Mouse (Mus musculus) bone marrow, adult 2 months (tissue): ENCODE results near the gene Adgrv1. TPM values are rescaled to one million over a fixed set of nuclear protein-coding genes. Genes with fewer than 3 reads are reported as not detected.

ENCODE experiments used
- H3K27ac ChIP-seq: fragments of 200-500 bp; 2 replicates; pipeline ENCODE4 v1.5.1; 2012; ENCODE audit warnings: low read depth, mild to moderate bottlenecking, control low read depth, inconsistent platforms, low read length; ENCODE audit not compliant: control insufficient read depth, poor library complexity, insufficient read depth
- H3K4me1 ChIP-seq: fragments of 200-500 bp; 2 replicates; pipeline ENCODE4 v1.6.1; 2011; ENCODE audit warnings: low read length; ENCODE audit not compliant: control insufficient read depth, insufficient read depth
- H3K4me3 ChIP-seq: fragments of 200-500 bp; replicated peaks from 2 replicates; pipeline ENCODE3; 2011; ENCODE audit warnings: mild to moderate bottlenecking, low read depth, low read length, control low read depth; ENCODE audit not compliant: control insufficient read depth
- CTCF ChIP-seq: fragments of 200-500 bp; IDR thresholded peaks from 2 replicates; pipeline ENCODE4 v1.5.1; 2011; ENCODE audit warnings: low read length, control low read depth; ENCODE audit not compliant: control insufficient read depth, insufficient read depth
- POLR2A ChIP-seq: fragments of 200-500 bp; IDR thresholded peaks from 2 replicates; pipeline ENCODE4 v1.6.1; 2011; ENCODE audit warnings: low read depth, mild to moderate bottlenecking, control low read depth, low read length, borderline replicate concordance; ENCODE audit not compliant: control insufficient read depth
- WGBS: fragments of 180-500 bp; shearing (Covaris S2); methylation state at CpG from one replicate; pipeline ENCODE4 v1.1.7; 2018; 5-methylcytosine and 5-hydroxymethylcytosine counted together
- polyA plus RNA-seq: library from polyadenylated mRNA; stranded (reverse); fragments of >200 nt; gene quantifications from 2 replicates; pipeline ENCODE4 v1.2.4, GENCODE M21; 2011; ENCODE audit warnings: low replicate concordance; ENCODE audit not compliant: missing spikeins, insufficient read depth, insufficient read length

Gene Adgrv1
- polyA plus RNA-seq, 1 experiment, result 1.7 TPM

- Histone ChIP-seq H3K27ac (no peak overlapping the region), H3K4me1 (no peaks in the 10 kb centered on the region), H3K4me3 (no peak overlapping the region)
- WGBS, result 65% methylated on average over 4 of the region's 4 CpGs
- TF ChIP-seq CTCF (no peak), POLR2A (no peak)
These were observed 166.3 kb downstream of the Adgrv1 start for GRCm38 (mm10) chr13:81466661-81467060.

GRCm38 (mm10) chr13:81465794-81466193, 167.2 kb downstream of the Adgrv1 start:
- TF ChIP-seq CTCF (no peak), POLR2A (no peak)
- H3K4me1 ChIP-seq, result no peaks in the 10 kb centered on the region
- no peak overlapping the region for H3K4me3 ChIP-seq
- H3K27ac ChIP-seq, result no peak overlapping the region
- WGBS, result 79% methylated on average over 3 of the region's 3 CpGs

- Histone ChIP-seq H3K4me3 (no peak overlapping the region), H3K4me1 (no peaks in the 10 kb centered on the region), H3K27ac (no peak overlapping the region)
- WGBS, result 71% methylated on average over 4 of the region's 4 CpGs
- TF ChIP-seq POLR2A (no peak), CTCF (no peak)
These were observed 183.3 kb downstream of the Adgrv1 start for GRCm38 (mm10) chr13:81449630-81450029.

GRCm38 (mm10) chr13:81449198-81449597, 183.8 kb downstream of the Adgrv1 start:
- no peak for TF ChIP-seq POLR2A
- TF ChIP-seq CTCF, result no peak
- Histone ChIP-seq H3K4me1 (no peaks in the 10 kb centered on the region), H3K27ac (no peak overlapping the region), H3K4me3 (no peak overlapping the region)
- 87% methylated on average over 7 of the region's 7 CpGs for WGBS

- no peak overlapping the region for H3K27ac ChIP-seq
- H3K4me3 ChIP-seq, result no peak overlapping the region
- no peaks in the 10 kb centered on the region for H3K4me1 ChIP-seq
- TF ChIP-seq CTCF (no peak), POLR2A (no peak)
- whole genome bisulfite sequencing, result 77% methylated on average over 3 of the region's 3 CpGs
These were observed 191.5 kb downstream of the Adgrv1 start for GRCm38 (mm10) chr13:81441412-81441811.

- TF ChIP-seq POLR2A, result no peak
- peak; percentile 82 for TF ChIP-seq CTCF
- Histone ChIP-seq H3K4me3 (no peak overlapping the region), H3K4me1 (no peaks in the 10 kb centered on the region), H3K27ac (no peak overlapping the region)
- 41% methylated on average over 12 of the region's 12 CpGs for WGBS
These were observed 193.4 kb downstream of the Adgrv1 start for GRCm38 (mm10) chr13:81439390-81440025.

- Histone ChIP-seq H3K27ac (no peak overlapping the region), H3K4me1 (no peaks in the 10 kb centered on the region), H3K4me3 (no peak overlapping the region)
- 37% methylated on average over 8 of the region's 8 CpGs for WGBS
- TF ChIP-seq POLR2A, result no peak
These were observed 195.9 kb downstream of the Adgrv1 start for GRCm38 (mm10) chr13:81437088-81437487.

- H3K4me3 ChIP-seq, result no peak overlapping the region
- WGBS, result 60% methylated on average over 15 of the region's 15 CpGs
- TF ChIP-seq POLR2A (no peak), CTCF (no peak)
- H3K4me1 ChIP-seq, result no peaks in the 10 kb centered on the region
- H3K27ac ChIP-seq, result no peak overlapping the region
These were observed 205.8 kb downstream of the Adgrv1 start for GRCm38 (mm10) chr13:81426896-81427755.

GRCm38 (mm10) chr13:81425111-81425510, 207.8 kb downstream of the Adgrv1 start:
- TF ChIP-seq POLR2A (no peak), CTCF (no peak)
- Histone ChIP-seq H3K4me1 (no peaks in the 10 kb centered on the region), H3K27ac (no peak overlapping the region), H3K4me3 (no peak overlapping the region)
- WGBS, result 69% methylated on average over 6 of the region's 6 CpGs
